Mouse (Mus musculus) lung, adult 2 months (tissue): ENCODE measurements around the gene Abracl.

Experiments
- CTCF ChIP-seq: fragments of 200-500 bp; IDR thresholded peaks from 2 replicates; pipeline ENCODE4 v1.5.1; 2011; ENCODE audit warnings: mild to moderate bottlenecking, low read length, control low read depth; ENCODE audit not compliant: insufficient read depth
- POLR2A ChIP-seq: fragments of 200-500 bp; IDR thresholded peaks from 2 replicates; pipeline ENCODE4 v1.6.1; 2011; ENCODE audit warnings: low read depth, mild to moderate bottlenecking, control low read depth, low read length, borderline replicate concordance; ENCODE audit errors: extremely low read depth

DNA sequence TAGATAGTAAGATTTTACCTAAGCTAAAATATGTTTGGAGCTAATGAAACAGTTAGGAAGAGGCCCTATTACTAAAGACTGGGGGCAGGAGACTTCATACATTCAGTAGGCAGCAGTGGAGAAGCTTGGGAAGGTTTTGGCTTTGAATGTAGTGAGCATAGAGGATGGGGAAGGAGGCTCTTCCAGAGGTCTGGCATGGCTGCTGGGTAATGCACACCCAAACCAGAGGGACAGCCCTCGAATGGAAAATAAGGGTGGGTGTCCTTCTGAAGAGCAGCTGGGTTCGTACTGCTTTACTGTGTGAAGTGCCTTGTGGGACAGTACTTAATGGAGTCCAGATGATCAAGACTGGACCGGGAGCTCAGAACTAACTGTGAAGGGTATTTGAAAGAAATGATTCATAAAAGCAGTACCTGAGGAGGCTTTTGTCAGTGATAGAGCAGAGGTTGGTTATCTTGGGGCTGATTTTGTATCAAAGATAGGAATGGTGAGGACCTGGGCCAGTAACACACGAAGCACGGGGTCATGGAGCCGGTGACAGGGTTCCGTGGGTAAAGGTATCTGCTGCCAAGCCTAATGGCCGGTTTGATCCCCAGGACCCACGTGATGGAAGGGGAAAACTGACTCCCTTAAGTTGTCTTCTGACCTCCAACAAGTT is 35.7 kb upstream of the Abracl start:
- TF ChIP-seq POLR2A (no peak), CTCF (no peak)
